Mouse (Mus musculus) myocyte (in vitro differentiated cells): ENCODE data around the gene Hhat.

Experiments used
- CEBPB ChIP-seq: IDR thresholded peaks from 2 replicates; pipeline ENCODE4 v1.6.1; 2011; ENCODE audit warnings: mild to moderate bottlenecking, moderate library complexity; ENCODE audit not compliant: poor library complexity, insufficient read depth, severe bottlenecking
- E2F4 ChIP-seq: IDR thresholded peaks from one replicate; pipeline ENCODE4 v1.6.1; 2011; ENCODE audit warnings: mild to moderate bottlenecking, control low read depth, moderate library complexity; ENCODE audit not compliant: insufficient read depth
- MYOD1 ChIP-seq, 3 experiments: IDR thresholded peaks; one replicate each; pipeline ENCODE4 v1.6.1; 2011; ENCODE audit warnings: control low read depth in 2 of 3, low read depth in 2 of 3, mild to moderate bottlenecking in 2 of 3, moderate library complexity in 1 of 3; ENCODE audit not compliant: insufficient read length in 2 of 3, control insufficient read depth in 1 of 3
- MYOG ChIP-seq, 3 experiments: IDR thresholded peaks; one replicate each; pipeline ENCODE4 v1.6.1; 2011; ENCODE audit warnings: control low read depth in 2 of 3, low read depth in 2 of 3, mild to moderate bottlenecking in 2 of 3; ENCODE audit not compliant: insufficient read length in 2 of 3, control insufficient read depth in 1 of 3, insufficient read depth in 1 of 3
- POLR2A ChIP-seq: IDR thresholded peaks from one replicate; pipeline ENCODE4 v1.6.1; 2011; ENCODE audit warnings: low read depth, mild to moderate bottlenecking, control low read depth, moderate library complexity; ENCODE audit not compliant: insufficient read length
- POLR2AphosphoS2 ChIP-seq: IDR thresholded peaks from one replicate; pipeline ENCODE4 v1.6.1; 2011; ENCODE audit warnings: low read depth, control low read depth; ENCODE audit not compliant: insufficient read length
- REST ChIP-seq: IDR thresholded peaks from one replicate; pipeline ENCODE4 v1.6.1; 2011; ENCODE audit warnings: mild to moderate bottlenecking, control low read depth, moderate library complexity; ENCODE audit not compliant: insufficient read depth, insufficient read length
- SRF ChIP-seq: IDR thresholded peaks from one replicate; pipeline ENCODE4 v1.6.1; 2011; ENCODE audit warnings: low read depth; ENCODE audit not compliant: control insufficient read depth, insufficient read length
- TCF12 ChIP-seq: IDR thresholded peaks from one replicate; pipeline ENCODE4 v1.6.1; 2011; ENCODE audit warnings: mild to moderate bottlenecking, control low read depth; ENCODE audit not compliant: poor library complexity, insufficient read depth, severe bottlenecking
- USF1 ChIP-seq: IDR thresholded peaks from one replicate; pipeline ENCODE4 v1.6.1; 2011; ENCODE audit warnings: low read depth, mild to moderate bottlenecking, control low read depth, moderate library complexity

DNA sequence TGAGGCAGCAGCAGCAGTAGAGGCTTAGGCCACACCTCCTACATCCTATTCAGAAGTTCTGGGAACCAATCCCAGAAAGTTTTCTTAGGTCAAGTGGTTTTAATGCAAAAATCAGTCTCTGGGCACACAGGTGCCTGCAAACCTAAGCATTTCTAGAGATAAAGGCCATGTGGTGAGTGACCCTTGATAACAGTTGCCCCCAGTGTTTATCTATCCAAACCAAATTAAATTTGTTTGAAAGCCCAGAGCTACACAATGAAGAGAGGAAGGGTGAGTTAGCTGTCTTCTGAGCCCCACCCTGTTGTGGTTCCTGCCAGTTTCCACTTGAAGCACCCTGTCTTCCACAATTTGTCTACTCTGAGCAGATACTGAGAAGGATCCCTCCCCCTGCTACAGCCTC is 109.4 kb downstream of the Hhat start:
- TF ChIP-seq REST (no peak), POLR2A (no peak), MYOD1 (IDR thresholded peaks at IDR 0.05; ENCODE audit: control insufficient read depth in 1 of 3, insufficient read length in 2 of 3, low read depth in 2 of 3) (no peak), USF1 (no peak), CEBPB (no peak), TCF12 (no peak), MYOG (IDR thresholded peaks at IDR 0.05; ENCODE audit: control insufficient read depth in 1 of 3, insufficient read depth in 1 of 3, insufficient read length in 2 of 3, low read depth in 2 of 3) (no peak), SRF (no peak), POLR2AphosphoS2 (no peak), E2F4 (no peak)
